In the genomic region with DNA sequence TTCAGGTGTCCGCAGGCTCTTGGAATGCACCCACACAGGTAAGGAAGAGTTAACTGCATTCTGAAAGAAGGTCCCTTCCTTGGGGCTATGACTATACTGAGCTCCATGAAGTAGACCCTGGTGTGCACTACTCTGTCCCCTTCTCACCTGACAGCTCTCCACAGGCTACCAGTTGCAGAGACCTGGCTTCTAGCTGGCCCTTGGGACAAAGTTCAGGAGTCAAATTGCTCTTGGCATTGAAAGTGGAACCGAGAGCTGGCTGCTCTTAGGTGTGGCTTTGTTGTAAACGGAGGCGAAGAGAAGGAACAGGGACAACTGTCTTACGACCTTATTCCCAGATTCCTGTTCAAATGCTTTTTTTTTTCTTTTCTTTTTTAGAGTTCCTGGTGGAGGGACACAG, we compare ENCODE assay signal across 28 mouse cellular contexts. TPM values are rescaled to one million over a fixed set of nuclear protein-coding genes. Genes with fewer than 3 reads are reported as not detected.
A peak's percentile ranks its signal among the peaks of the same experiment; 100 is the strongest.
DNase-seq lines count a peak whose midpoint lies in the region; ATAC-seq and TF ChIP-seq lines count a peak whose summit lies in the region.
"Had no signal": no experiment of that assay in that cellular context is flagged by ENCODE, and none has a peak within 500 bp of the region (broad histone marks: within the 10 kb centered on the region; RNA-seq: fewer than 3 reads in every experiment).

No protein-coding gene starts in this region.

- H3K36me3 ChIP-seq in kidney, embryonic 15.5 days = no peaks in the 10 kb centered on the region
- no peaks in the 10 kb centered on the region for H3K36me3 ChIP-seq in liver, adult 2 months (ENCODE audit: control insufficient read depth, insufficient read depth, low read length)
- H3K36me3 ChIP-seq in liver, embryonic 11.5 days (ENCODE audit: control insufficient read depth, insufficient read depth, low read length) = no peaks in the 10 kb centered on the region
- no peaks in the 10 kb centered on the region for H3K36me3 ChIP-seq in intestine, embryonic 16.5 days (ENCODE audit: control insufficient read depth, insufficient read depth, low read length)
- H3K36me3 ChIP-seq in small intestine, adult 2 months (ENCODE audit: control insufficient read depth, insufficient read depth, low read length) = no peaks in the 10 kb centered on the region
- H3K36me3 ChIP-seq: embryonic facial prominence, embryonic 12.5 days; heart, embryonic 12.5 days; limb, embryonic 13.5 days; midbrain, embryonic 10.5 days had no signal

- no peak overlapping the region for H3K9ac ChIP-seq in kidney, embryonic 15.5 days
- no peak overlapping the region for H3K9ac ChIP-seq in liver, adult 2 months (ENCODE audit: low read depth, low read length)
- H3K9ac ChIP-seq in liver, embryonic 11.5 days (ENCODE audit: low read depth, low read length) = no peak overlapping the region
- no peak overlapping the region for H3K9ac ChIP-seq in intestine, embryonic 16.5 days (ENCODE audit: low read depth, low read length)
- H3K9ac ChIP-seq: embryonic facial prominence, embryonic 12.5 days; heart, embryonic 12.5 days; hindbrain, embryonic 14.5 days; limb, embryonic 13.5 days; liver, embryonic 14.5 days; lung, embryonic 14.5 days had no signal

- H3K9me3 ChIP-seq in kidney, embryonic 15.5 days (replicated peaks) = no peaks in the 10 kb centered on the region
- no peaks in the 10 kb centered on the region for H3K9me3 ChIP-seq in liver, embryonic 11.5 days (ENCODE audit: control insufficient read depth, low read length)
- no peaks in the 10 kb centered on the region for H3K9me3 ChIP-seq in intestine, embryonic 16.5 days (ENCODE audit: control insufficient read depth, low read length)
- H3K9me3 ChIP-seq: embryonic facial prominence, embryonic 12.5 days; heart, embryonic 12.5 days; limb, embryonic 13.5 days; midbrain, embryonic 10.5 days had no signal

- no peak for ATAC-seq in kidney, embryonic 15.5 days (replicated peaks; ENCODE audit: low FRiP score)
- ATAC-seq in liver, embryonic 11.5 days (replicated peaks; ENCODE audit: low FRiP score) = no peak
- ATAC-seq in intestine, embryonic 16.5 days = peak; percentile 65
- ATAC-seq: forebrain, embryonic 14.5 days; midbrain, embryonic 16.5 days; Patski had no signal

- H3K4me2 ChIP-seq in kidney, embryonic 15.5 days = no peak overlapping the region
- H3K4me2 ChIP-seq in liver, embryonic 11.5 days = no peak overlapping the region
- 0 out of 2 replicates have a peak overlapping the region, but pooled peaks have one; percentile 26 for H3K4me2 ChIP-seq in intestine, embryonic 16.5 days (ENCODE audit: low read depth, low read length)
- H3K4me2 ChIP-seq: embryonic facial prominence, embryonic 12.5 days; heart, embryonic 12.5 days; hindbrain, embryonic 14.5 days; limb, embryonic 13.5 days; lung, embryonic 14.5 days had no signal

- WGBS in kidney, embryonic 15.5 days = 63% methylated on average over 5 of the region's 5 CpGs
- WGBS in liver, adult 2 months = 28% methylated on average over 5 of the region's 5 CpGs
- WGBS in liver, embryonic 11.5 days = 75% methylated on average over 5 of the region's 5 CpGs
- 65% methylated on average over 5 of the region's 5 CpGs for WGBS in intestine, embryonic 16.5 days
- 27% methylated on average over 5 of the region's 5 CpGs for WGBS in small intestine, adult 2 months

- no peak for TF ChIP-seq CTCF in liver, adult 2 months (IDR thresholded peaks at IDR 0.05; ENCODE audit: low read depth, low read length)
- no peak for TF ChIP-seq CTCF in small intestine, adult 2 months (IDR thresholded peaks at IDR 0.05; ENCODE audit: extremely low read depth, insufficient read length, insufficient replicate concordance, low read depth, low read length)

- no peak for TF ChIP-seq POLR2A in liver, adult 2 months (IDR thresholded peaks at IDR 0.05; ENCODE audit: extremely low read depth, insufficient read depth, low read length)
- no peak for TF ChIP-seq POLR2A in small intestine, adult 2 months (IDR thresholded peaks at IDR 0.05; ENCODE audit: low read depth, low read length)

- no peak overlapping the region for H3K4me3 ChIP-seq in kidney, embryonic 15.5 days (replicated peaks)
- no peak overlapping the region for H3K4me3 ChIP-seq in liver, adult 2 months (ENCODE audit: insufficient read depth, low read depth, low read length)
- H3K4me3 ChIP-seq in liver, embryonic 11.5 days (ENCODE audit: low read depth, low read length) = no peak overlapping the region
- H3K4me3 ChIP-seq in intestine, embryonic 16.5 days (ENCODE audit: low read length) = no peak overlapping the region
- no peak overlapping the region for H3K4me3 ChIP-seq in small intestine, adult 2 months (ENCODE audit: low read depth, low read length)
- H3K4me3 ChIP-seq: embryonic facial prominence, embryonic 12.5 days; heart, adult 2 months; heart, embryonic 12.5 days; limb, embryonic 13.5 days; midbrain, embryonic 10.5 days had no signal

- DNase-seq in kidney, adult 11 months = peak; percentile 42
- peak; percentile 83 for DNase-seq in liver, adult 2 months (ENCODE audit: extremely low read depth, low read depth, low spot score)
- DNase-seq in liver, embryonic 11.5 days (ENCODE audit: low spot score) = no peak
- DNase-seq in gastrocnemius, postnatal 10 days = no peak
- DNase-seq: adrenal gland, postnatal 10 days; cerebellum, adult 8-10 months; cerebellum, postnatal 36 days; gastrocnemius, postnatal 36 days; heart, adult 2 months; lung, embryonic 14.5 days; right cerebral cortex, postnatal 25 days; spleen, adult 18-20 months; thymus, adult 2 months; thymus, postnatal 36 days had no signal

- no peak overlapping the region for H3K27ac ChIP-seq in kidney, embryonic 15.5 days
- H3K27ac ChIP-seq in liver, adult 2 months (replicated peaks; ENCODE audit: insufficient read depth, low read depth, low read length) = no peak overlapping the region
- no peak overlapping the region for H3K27ac ChIP-seq in liver, embryonic 11.5 days (ENCODE audit: low read depth, low read length)
- H3K27ac ChIP-seq in intestine, embryonic 16.5 days (ENCODE audit: low read length) = peak overlapping the region; percentile 72
- peak overlapping the region; percentile 98 for H3K27ac ChIP-seq in small intestine, adult 2 months (ENCODE audit: insufficient read depth, low read depth, low read length)
- H3K27ac ChIP-seq: embryonic facial prominence, embryonic 12.5 days; heart, adult 2 months; hindbrain, embryonic 14.5 days; limb, embryonic 13.5 days; liver, embryonic 14.5 days; midbrain, embryonic 10.5 days had no signal

- peaks cover 14% of the 10 kb centered on the region; the same call in 1 of the 2 replicates for H3K27me3 ChIP-seq in kidney, embryonic 15.5 days
- H3K27me3 ChIP-seq in liver, adult 2 months (ENCODE audit: control insufficient read depth, insufficient read depth, low read length) = no peaks in the 10 kb centered on the region
- no peaks in the 10 kb centered on the region for H3K27me3 ChIP-seq in liver, embryonic 11.5 days (replicated peaks; ENCODE audit: control insufficient read depth, insufficient read depth, low read length)
- H3K27me3 ChIP-seq in intestine, embryonic 16.5 days (replicated peaks; ENCODE audit: control insufficient read depth, insufficient read depth, low read length) = no peaks in the 10 kb centered on the region
- H3K27me3 ChIP-seq in small intestine, adult 2 months (ENCODE audit: control insufficient read depth, insufficient read depth, low read length) = no peaks in the 10 kb centered on the region

- H3K4me1 ChIP-seq in kidney, embryonic 15.5 days = peaks cover 20% of the 10 kb centered on the region
- peaks cover 2% of the 10 kb centered on the region; the same call in 1 of the 2 replicates for H3K4me1 ChIP-seq in liver, adult 2 months (ENCODE audit: control insufficient read depth, insufficient read depth, low read length)
- H3K4me1 ChIP-seq in liver, embryonic 11.5 days (replicated peaks; ENCODE audit: control insufficient read depth, insufficient read depth, low read length) = no peaks in the 10 kb centered on the region; the same call in 1 of the 2 replicates
- no peaks in the 10 kb centered on the region for H3K4me1 ChIP-seq in intestine, embryonic 16.5 days (ENCODE audit: control insufficient read depth, insufficient read depth, low read length)
- H3K4me1 ChIP-seq in small intestine, adult 2 months (ENCODE audit: control insufficient read depth, insufficient read depth, insufficient read length, low read length) = peaks cover 24% of the 10 kb centered on the region; the same call in 1 of the 2 replicates
- H3K4me1 ChIP-seq: midbrain, embryonic 10.5 days had no signal

- H3K79me2 ChIP-seq in liver, adult 2 months (ENCODE audit: control insufficient read depth, insufficient read depth, low read length) = no peaks in the 10 kb centered on the region

RNA-seq across cellular contexts. Expression of gene Paxbp1, which starts 10.8 kb away (rescaled TPM):
- 52.8 and 55.7 TPM in 2 replicates for polyA plus RNA-seq in kidney, embryonic 15.5 days (2015; fragmentation: Nextera tagmentation; extraction: Ambion mirVana)
- 24.1 and 26.1 TPM in 2 replicates for total RNA-seq in liver, adult 2 months (2014; rRNA removed)
- polyA plus RNA-seq in liver, adult 2 months (2012; rRNA removed) = 4.8 and 8.1 TPM in 2 replicates
- 54.1 and 61.1 TPM in 2 replicates for polyA plus RNA-seq in liver, embryonic 11.5 days (2014; fragmentation: Nextera tagmentation; extraction: Ambion mirVana)
- polyA plus RNA-seq in intestine, embryonic 16.5 days (2015; fragmentation: Nextera tagmentation; extraction: Ambion mirVana) = 33.4 and 35.9 TPM in 2 replicates
- polyA plus RNA-seq in small intestine, adult 2 months (2012; rRNA removed) = 2.9 and 7.3 TPM in 2 replicates
- total RNA-seq in gastrocnemius, postnatal 10 days (2021) = 10 to 100 TPM; 12.8 to 26.2 TPM

RNA-seq across cellular contexts. Expression of gene 4932438H23Rik, which starts 39.8 kb away (rescaled TPM):
- polyA plus RNA-seq in kidney, embryonic 15.5 days (2015; fragmentation: Nextera tagmentation; extraction: Ambion mirVana) = 0.08 TPM in 2 replicates
- total RNA-seq in liver, adult 2 months (2014; rRNA removed) = not detected in 2 replicates
- polyA plus RNA-seq in liver, adult 2 months (2012; rRNA removed) = not detected in 2 replicates
- polyA plus RNA-seq in liver, embryonic 11.5 days (2014; fragmentation: Nextera tagmentation; extraction: Ambion mirVana) = not detected in 2 replicates
- 0.17 and 0.22 TPM in 2 replicates for polyA plus RNA-seq in intestine, embryonic 16.5 days (2015; fragmentation: Nextera tagmentation; extraction: Ambion mirVana)
- 0.71 and 1.6 TPM in 2 replicates for polyA plus RNA-seq in small intestine, adult 2 months (2012; rRNA removed)
- total RNA-seq in gastrocnemius, postnatal 10 days (2021) = 1 to 10 TPM; 1.3 to 2.6 TPM
- total RNA-seq: megakaryocyte progenitor cell, adult 5-6 weeks; MEL had no signal
- polyA plus RNA-seq: heart, embryonic 12.5 days; liver, embryonic 14.5 days; midbrain, embryonic 10.5 days; Patski had no signal

RNA-seq across cellular contexts. Expression of gene Synj1, which starts 44.0 kb away (rescaled TPM):
- 13.0 and 14.4 TPM in 2 replicates for polyA plus RNA-seq in kidney, embryonic 15.5 days (2015; fragmentation: Nextera tagmentation; extraction: Ambion mirVana)
- 7.5 and 8.1 TPM in 2 replicates for total RNA-seq in liver, adult 2 months (2014; rRNA removed)
- polyA plus RNA-seq in liver, adult 2 months (2012; rRNA removed) = 6.2 and 6.6 TPM in 2 replicates
- 20.5 and 22.7 TPM in 2 replicates for polyA plus RNA-seq in liver, embryonic 11.5 days (2014; fragmentation: Nextera tagmentation; extraction: Ambion mirVana)
- polyA plus RNA-seq in intestine, embryonic 16.5 days (2015; fragmentation: Nextera tagmentation; extraction: Ambion mirVana) = 16.5 and 16.9 TPM in 2 replicates
- polyA plus RNA-seq in small intestine, adult 2 months (2012; rRNA removed) = 16.4 and 28.4 TPM in 2 replicates
- total RNA-seq in gastrocnemius, postnatal 10 days (2021) = 10 to 100 TPM; 14.6 TPM

Comparison
In these comparisons a context has a peak if more than half of its experiments do, and no peak if none do; other contexts are left out.
1. DNase-seq: peak in kidney, adult 11 months (single experiment) and liver, adult 2 months (single experiment); none in liver, embryonic 11.5 days (single experiment) and gastrocnemius, postnatal 10 days (single experiment).
2. H3K27ac ChIP-seq: peak in intestine, embryonic 16.5 days (single experiment) and small intestine, adult 2 months (single experiment); none in kidney, embryonic 15.5 days (single experiment), liver, adult 2 months (single experiment) and liver, embryonic 11.5 days (single experiment).